Mouse (Mus musculus) brown adipose tissue, adult 24 weeks (tissue): ENCODE results near the gene Ocln. TPM values are rescaled to one million over a fixed set of nuclear protein-coding genes. Genes with fewer than 3 reads are reported as not detected.

ENCODE experiments used
- H3K27ac ChIP-seq: fragments of 200-500 bp; replicated peaks from 2 replicates; pipeline ENCODE4 v1.5.1; 2012; ENCODE audit warnings: low read depth, mild to moderate bottlenecking, low read length
- H3K4me1 ChIP-seq: fragments of 200-500 bp; 2 replicates; pipeline ENCODE4 v1.6.1; 2012; ENCODE audit warnings: low read length, mixed read lengths; ENCODE audit not compliant: control insufficient read depth, insufficient read depth, insufficient read length
- H3K4me3 ChIP-seq: fragments of 200-500 bp; 2 replicates; pipeline ENCODE4 v1.5.1; 2012; ENCODE audit warnings: low read depth, mild to moderate bottlenecking, low read length, moderate library complexity; ENCODE audit not compliant: insufficient read depth
- polyA plus RNA-seq: library from polyadenylated mRNA; stranded (reverse); fragments of >200 nt; gene quantifications from 2 replicates; pipeline ENCODE4 v1.2.4, GENCODE M21; 2012; ENCODE audit not compliant: missing spikeins, insufficient read depth, insufficient read length

The Ocln gene
- not detected in 2 replicates for polyA plus RNA-seq

- H3K4me1 ChIP-seq, result peaks cover 8% of the 10 kb centered on the region; the same call in 1 of the 2 replicates
- H3K27ac ChIP-seq, result no peak within 1 kb of the TSS
- H3K4me3 ChIP-seq, result peak within 1 kb of the TSS; percentile 58
Observed at GRCm38 (mm10) chr13:100552369-100553041, at the start of gene Ocln. Ocln (minus strand) TSS chr13:100552718.

- H3K27ac ChIP-seq, result peak overlapping the region; percentile 60; the same call in 1 of the 2 replicates
- H3K4me3 ChIP-seq, result peak overlapping the region; percentile 36; the same call in 1 of the 2 replicates
- peaks cover 3% of the 10 kb centered on the region; the same call in 1 of the 2 replicates for H3K4me1 ChIP-seq
Observed at GRCm38 (mm10) chr13:100601034-100601433, 48.5 kb upstream of the Ocln start.

GRCm38 (mm10) chr13:100600317-100600716 is 47.8 kb upstream of the Ocln start:
- peaks cover 3% of the 10 kb centered on the region; the same call in 1 of the 2 replicates for H3K4me1 ChIP-seq
- peak overlapping the region; percentile 51 for H3K27ac ChIP-seq
- H3K4me3 ChIP-seq, result peak overlapping the region; percentile 36; the same call in 1 of the 2 replicates

- Histone ChIP-seq H3K4me3 (no peak overlapping the region), H3K4me1 (peaks cover 3% of the 10 kb centered on the region), H3K27ac (no peak overlapping the region)
Observed at GRCm38 (mm10) chr13:100597284-100597683, 44.8 kb upstream of the Ocln start.

- Histone ChIP-seq H3K4me3 (no peak overlapping the region), H3K27ac (no peak overlapping the region), H3K4me1 (peaks cover 3% of the 10 kb centered on the region)
Observed at GRCm38 (mm10) chr13:100595552-100595885, 43.0 kb upstream of the Ocln start.

GRCm38 (mm10) chr13:100594838-100595551 is 42.5 kb upstream of the Ocln start:
- no peak overlapping the region for H3K4me3 ChIP-seq
- H3K4me1 ChIP-seq, result peaks cover 3% of the 10 kb centered on the region
- H3K27ac ChIP-seq, result peak overlapping the region; percentile 99

DNA sequence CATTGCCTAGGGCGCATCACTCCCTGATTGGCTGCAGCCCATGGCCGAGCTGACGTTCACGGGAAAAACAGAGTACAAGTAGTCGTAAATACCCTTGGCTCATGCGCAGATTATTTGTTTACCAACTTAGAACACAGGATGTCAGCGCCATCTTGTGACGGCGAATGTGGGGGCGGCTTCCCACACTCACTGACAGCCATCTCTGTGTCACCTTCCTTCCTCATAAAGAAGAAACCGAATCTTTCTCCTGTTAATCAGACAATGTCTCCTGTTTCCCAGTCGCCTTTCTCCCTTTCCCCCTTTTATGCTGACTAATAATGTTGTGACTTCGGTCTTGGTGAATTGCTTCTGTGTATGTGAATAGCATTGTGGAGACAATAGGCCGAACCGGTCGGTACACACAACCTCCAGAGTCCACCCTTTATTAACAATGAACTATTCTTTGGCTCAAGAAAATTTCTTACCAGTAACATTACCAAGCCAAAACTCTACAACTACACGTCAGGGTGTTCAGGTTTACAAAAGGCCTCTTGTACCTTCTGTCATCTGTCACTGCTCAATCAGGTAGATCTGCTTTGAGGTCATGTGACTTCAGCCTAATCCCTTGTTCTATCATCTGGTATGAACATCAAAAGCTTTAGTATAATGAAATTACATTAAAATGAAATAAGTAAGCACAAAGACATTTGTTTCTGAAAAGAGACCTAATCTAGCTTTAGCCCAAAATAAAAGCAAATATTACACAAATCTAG is 41.7 kb upstream of the Ocln start:
- H3K4me1 ChIP-seq, result peaks cover 3% of the 10 kb centered on the region
- peak overlapping the region; percentile 54 for H3K4me3 ChIP-seq
- H3K27ac ChIP-seq, result peak overlapping the region; percentile 99

- Histone ChIP-seq H3K4me3 (peak overlapping the region; percentile 25; the same call in 1 of the 2 replicates), H3K4me1 (no peaks in the 10 kb centered on the region), H3K27ac (no peak overlapping the region)
Observed at GRCm38 (mm10) chr13:100588646-100589045, 36.1 kb upstream of the Ocln start.

DNA sequence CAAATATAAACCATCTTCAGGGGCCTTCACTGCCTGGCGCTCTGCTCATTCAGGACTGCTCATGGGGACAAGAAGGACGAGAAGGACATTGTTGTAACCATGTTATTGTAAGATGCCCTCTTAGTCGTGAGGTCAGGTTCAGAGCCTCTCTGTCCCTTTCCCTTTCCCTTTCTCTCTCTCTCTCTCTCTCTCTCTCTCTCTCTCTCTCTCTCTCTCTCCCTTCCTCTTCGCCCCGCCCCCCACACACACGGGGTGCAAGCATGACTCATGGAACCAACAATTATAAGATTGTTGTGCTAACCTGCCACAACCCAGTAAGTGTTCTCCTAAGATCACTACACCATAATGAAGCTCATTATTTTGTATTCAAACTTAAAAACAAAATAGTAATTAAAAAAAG is 29.6 kb upstream of the Ocln start:
- Histone ChIP-seq H3K4me1 (no peaks in the 10 kb centered on the region), H3K27ac (no peak overlapping the region), H3K4me3 (no peak overlapping the region)

GRCm38 (mm10) chr13:100581701-100582100 is 29.2 kb upstream of the Ocln start:
- no peaks in the 10 kb centered on the region for H3K4me1 ChIP-seq
- no peak overlapping the region for H3K4me3 ChIP-seq
- H3K27ac ChIP-seq, result no peak overlapping the region

- Histone ChIP-seq H3K27ac (no peak overlapping the region), H3K4me3 (no peak overlapping the region)
Observed at GRCm38 (mm10) chr13:100579951-100580350, 27.4 kb upstream of the Ocln start.

DNA sequence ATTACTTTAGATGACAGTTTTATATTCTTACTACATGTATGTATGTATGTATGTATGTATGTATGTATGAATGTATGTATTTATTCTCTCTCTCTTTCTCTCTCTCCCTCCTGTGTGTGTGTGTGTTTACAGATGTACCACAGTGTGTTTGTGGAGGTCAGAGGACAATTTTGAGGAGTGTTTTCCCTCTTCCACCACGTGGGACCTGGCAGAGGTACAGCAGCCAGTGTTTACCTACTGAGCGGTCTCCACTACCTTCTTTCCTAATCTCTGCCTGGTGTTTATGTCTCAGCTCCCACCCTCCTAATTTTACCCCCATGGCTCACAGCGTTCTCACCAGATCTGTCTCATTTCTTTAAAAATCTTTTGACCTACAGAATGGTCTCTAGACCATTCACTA is 26.7 kb upstream of the Ocln start:
- no peaks in the 10 kb centered on the region for H3K4me1 ChIP-seq
- no peak overlapping the region for H3K27ac ChIP-seq
- H3K4me3 ChIP-seq, result no peak overlapping the region

More at GRCm38 (mm10) chr13:100579951-100580350, 27.4 kb upstream of the Ocln start:
- H3K4me1 ChIP-seq, result no peaks in the 10 kb centered on the region

GRCm38 (mm10) chr13:100575950-100576349 is 23.4 kb upstream of the Ocln start:
- no peak overlapping the region for H3K4me3 ChIP-seq
- H3K27ac ChIP-seq, result no peak overlapping the region
- H3K4me1 ChIP-seq, result no peaks in the 10 kb centered on the region

GRCm38 (mm10) chr13:100570713-100571112 is 18.2 kb upstream of the Ocln start:
- H3K27ac ChIP-seq, result no peak overlapping the region
- H3K4me3 ChIP-seq, result no peak overlapping the region
- no peaks in the 10 kb centered on the region for H3K4me1 ChIP-seq

DNA sequence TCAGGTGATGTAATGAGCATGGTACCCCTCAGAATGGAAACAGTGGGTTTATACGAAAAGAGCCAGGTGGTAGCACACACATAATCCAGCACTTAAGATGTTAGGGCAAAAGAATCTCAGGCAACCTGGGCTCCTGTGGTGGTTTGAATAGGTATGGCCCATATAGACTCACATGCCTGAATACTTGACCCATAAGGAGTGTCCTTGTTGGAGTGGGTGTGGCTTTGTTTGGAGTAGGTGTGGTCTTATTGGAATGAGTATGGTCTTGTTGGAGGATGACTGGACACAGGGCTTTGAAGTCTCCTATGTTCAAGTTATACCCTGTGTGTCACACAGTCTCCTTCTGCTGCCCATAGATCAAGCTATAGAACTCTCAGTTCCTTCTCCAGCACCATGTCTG is 15.8 kb upstream of the Ocln start:
- H3K27ac ChIP-seq, result no peak overlapping the region
- no peak overlapping the region for H3K4me3 ChIP-seq
- no peaks in the 10 kb centered on the region for H3K4me1 ChIP-seq
